Mouse (Mus musculus) gonadal fat pad, adult 2 months (tissue): Measurements from ENCODE around the gene Gtf2ird2. TPM values are rescaled to one million over a fixed set of nuclear protein-coding genes. Genes with fewer than 3 reads are reported as not detected.

Experiments used
- DNase-seq: peaks from one replicate; pipeline ENCODE4 v3.0.0-alpha.2; 2012; ENCODE audit warnings: low read depth
- polyA plus RNA-seq: library from polyadenylated mRNA; depleted of rRNA; stranded (reverse); fragments of >200 nt; gene quantifications from 2 replicates; pipeline ENCODE4 v1.2.3, GENCODE M21; 2012; rRNA removed

The Gtf2ird2 gene
- polyA plus RNA-seq: 7.8 and 8.6 TPM in 2 replicates

DNA sequence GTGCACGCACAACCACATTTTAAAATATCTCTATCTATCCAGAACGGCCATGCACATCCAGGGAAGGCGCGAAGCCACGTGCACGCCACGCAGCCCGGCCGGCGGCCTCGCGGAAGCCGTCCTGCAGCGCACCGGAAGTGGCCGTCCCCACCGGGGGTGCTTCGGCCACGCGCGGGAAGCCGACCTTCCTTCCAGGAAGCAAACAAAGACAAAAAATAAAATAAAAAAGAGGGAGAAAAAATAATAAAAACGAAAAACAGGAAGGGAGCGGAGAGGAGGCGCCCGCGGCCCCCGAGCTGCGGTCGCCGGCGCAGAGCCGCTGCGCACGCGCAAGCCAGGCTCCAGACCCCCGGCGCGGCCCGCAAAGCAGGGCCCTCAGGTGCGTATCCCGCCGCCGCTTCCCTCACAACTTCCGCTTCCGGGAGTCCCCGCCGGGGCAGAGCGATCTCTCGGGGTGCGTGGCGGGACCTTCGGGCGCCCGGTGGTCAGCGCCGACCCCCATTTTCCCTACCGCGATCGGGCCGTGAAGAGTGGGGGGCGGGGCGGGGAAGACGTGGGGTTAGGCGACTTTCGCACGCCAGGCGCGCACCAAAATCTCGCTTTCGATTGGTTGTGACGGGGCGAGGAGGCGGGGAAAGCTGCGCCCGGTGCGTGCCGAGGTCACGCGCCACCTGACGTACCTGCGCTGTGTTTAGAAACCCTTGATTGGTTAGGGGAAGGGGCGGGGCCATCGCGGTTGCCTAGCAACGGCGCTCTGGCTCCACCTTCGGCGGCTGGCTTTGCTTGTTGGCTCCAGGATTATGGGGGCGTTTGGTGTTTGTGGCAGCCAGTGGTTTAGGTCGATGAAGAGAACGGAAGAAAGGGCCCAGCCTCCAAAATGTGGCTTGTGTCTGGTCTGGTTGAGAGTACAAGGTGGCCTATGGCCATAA is at the start of gene Gtf2ird2:
TSS of gene Gtf2ird2 (plus strand) at position 140 of the 929 bp plus-strand sequence.
- DNase-seq: no peak

DNA sequence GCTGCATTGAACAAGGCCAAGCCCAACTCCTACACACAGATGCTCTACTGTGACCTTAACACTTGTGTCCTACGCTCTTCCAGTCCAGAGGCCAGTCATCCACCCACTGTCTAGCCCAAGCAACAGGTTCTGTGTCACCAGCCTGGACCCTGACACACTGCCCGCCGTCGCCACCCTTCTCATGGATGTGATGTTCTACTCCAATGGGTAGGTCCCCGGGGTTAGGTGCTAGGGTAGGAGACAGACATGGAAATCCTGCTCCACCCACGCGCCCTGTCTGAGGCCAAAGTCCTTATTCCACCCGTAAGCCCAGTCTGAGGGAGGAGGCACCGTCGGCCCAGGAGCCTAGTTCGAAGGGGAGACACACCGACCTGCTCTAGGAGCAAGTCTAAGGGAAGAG is 47.8 kb upstream of the Gtf2ird2 start:
- DNase-seq: no peak

DNA sequence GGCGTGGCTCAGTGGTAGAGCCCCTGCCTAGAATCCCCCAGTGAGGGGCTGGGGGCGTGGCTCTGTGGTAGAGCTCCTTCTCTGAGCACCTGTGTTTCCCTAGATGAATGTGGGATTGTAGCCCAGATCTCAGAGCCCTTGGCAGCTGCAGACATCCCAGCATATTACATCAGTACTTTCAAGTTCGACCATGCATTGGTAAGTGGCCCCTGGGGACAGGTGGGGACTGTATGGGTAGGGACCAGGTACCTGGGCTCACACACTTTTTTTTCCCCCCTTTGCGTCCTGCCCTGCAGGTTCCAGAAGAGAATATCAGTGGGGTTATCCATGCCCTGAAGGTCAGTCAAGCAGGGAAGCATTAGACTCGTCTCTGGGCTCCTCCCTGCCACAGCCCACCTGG is 45.9 kb upstream of the Gtf2ird2 start:
- DNase-seq: no peak

- no peak for DNase-seq
These were observed 44.4 kb upstream of the Gtf2ird2 start for GRCm38 (mm10) chr5:134139429-134139828.

- no peak for DNase-seq
These were observed 42.6 kb upstream of the Gtf2ird2 start for GRCm38 (mm10) chr5:134141236-134141635.

DNA sequence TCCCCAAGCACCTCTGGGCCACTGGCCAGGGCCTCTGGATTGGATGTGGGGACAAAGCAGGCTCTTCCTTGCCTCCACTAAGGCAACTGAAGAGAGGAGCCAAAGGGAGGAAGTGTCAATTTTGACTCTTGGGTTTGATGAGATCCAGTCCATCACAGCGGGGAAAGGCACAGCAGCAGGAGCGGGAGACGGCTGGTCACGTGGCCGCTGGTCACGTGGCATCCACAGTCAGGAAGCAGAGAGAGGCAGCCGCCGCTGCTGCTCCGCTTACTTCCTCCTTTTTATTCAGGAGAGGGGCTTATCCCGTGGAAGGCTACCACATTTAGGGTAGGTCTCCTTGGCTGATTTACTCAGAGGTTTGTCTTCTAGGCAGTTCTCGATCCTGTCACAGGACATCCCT is 41.4 kb upstream of the Gtf2ird2 start:
- DNase-seq: no peak

DNA sequence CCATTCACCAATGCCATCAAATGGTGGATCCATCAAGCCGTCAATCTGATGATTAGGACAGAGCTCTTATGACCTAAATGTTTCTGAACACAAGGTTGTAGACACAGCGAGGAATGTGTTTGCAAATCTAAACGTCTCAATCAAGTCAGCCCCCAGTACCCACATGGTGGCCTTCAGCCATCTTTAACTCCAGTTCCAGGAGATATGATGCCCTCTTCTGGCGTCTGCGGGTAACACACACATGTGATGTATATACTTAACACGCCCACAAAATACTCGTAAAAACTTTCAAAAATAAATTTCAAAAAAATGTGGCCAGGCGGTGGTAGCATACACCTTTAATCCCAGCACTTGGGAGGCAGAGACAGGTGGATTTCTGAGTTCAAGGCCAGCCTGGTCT is 38.8 kb upstream of the Gtf2ird2 start:
- no peak for DNase-seq

DNA sequence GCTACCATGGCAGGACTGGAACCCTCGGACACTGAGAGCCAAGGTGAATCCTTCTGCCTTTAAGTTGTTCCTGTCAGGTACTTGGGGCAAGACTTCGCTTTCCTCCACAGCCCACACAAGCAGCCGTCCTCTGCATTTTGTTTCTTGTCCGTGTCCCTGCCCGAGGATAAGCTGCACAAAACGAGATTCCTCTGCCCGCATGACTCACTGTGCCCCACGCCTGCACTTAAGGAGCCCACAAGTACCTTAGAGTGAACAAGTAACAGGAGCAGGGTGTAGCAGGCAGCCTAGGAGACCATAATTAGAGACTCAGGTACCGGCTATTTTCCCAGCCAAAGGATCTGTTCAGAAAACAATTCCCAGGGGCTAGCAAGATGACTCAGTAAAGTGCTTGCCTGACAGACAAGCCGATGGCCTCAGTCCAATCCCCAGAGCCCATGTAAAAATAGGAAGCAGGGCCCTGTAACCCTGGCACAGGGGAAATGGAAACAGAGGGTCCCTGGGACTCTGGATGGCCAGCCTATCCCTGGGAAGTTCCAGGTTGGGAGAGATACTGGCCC is 36.5 kb upstream of the Gtf2ird2 start:
- no peak for DNase-seq

- no peak for DNase-seq
These were observed 35.7 kb upstream of the Gtf2ird2 start for GRCm38 (mm10) chr5:134148153-134148552.

DNA sequence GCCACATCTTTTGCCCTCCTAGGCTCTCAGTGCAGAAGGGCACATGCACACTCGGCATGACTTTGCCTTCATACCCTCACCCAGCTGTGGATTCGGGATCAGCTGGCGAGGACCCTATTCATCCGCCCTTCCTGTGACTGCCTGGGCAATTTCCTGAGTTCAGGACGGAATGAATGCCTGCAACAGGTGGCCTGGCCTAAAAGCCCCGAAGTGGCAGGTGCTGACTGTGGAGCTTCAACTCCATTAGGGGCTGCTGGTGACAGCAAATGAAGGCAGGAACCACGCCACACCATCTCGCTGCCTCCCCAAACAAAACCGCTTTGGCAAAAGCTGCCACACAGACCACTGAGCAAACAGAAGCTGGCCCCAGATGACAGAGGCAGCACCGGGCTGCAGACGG is 31.9 kb upstream of the Gtf2ird2 start:
- no peak for DNase-seq

GRCm38 (mm10) chr5:134155916-134156466 is 27.8 kb upstream of the Gtf2ird2 start:
- no peak for DNase-seq

- no peak for DNase-seq
These were observed 19.1 kb upstream of the Gtf2ird2 start for GRCm38 (mm10) chr5:134164688-134165087.

GRCm38 (mm10) chr5:134166642-134167041 is 17.2 kb upstream of the Gtf2ird2 start:
- DNase-seq: no peak

DNA sequence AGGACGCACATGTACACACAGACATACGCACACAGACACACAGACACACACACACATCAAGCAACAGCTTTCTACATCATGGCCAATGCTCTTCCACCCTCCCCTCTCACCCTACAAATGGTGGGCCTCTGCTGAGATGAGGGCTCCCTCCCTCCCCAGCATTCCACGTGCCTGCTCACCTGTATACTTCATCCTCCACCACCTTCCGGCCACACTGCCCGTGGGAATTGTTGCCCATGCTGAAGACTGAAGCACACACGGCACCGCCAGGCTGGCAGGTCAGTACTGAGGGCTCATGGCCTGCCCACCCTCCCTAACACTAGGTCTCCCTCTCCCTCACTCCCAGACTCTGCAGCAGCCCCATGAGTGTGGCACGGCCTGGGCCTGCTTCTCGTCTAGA is 15.8 kb upstream of the Gtf2ird2 start:
- DNase-seq: no peak

- no peak for DNase-seq
These were observed 14.6 kb upstream of the Gtf2ird2 start for GRCm38 (mm10) chr5:134169231-134169630.

- no peak for DNase-seq
These were observed 13.7 kb upstream of the Gtf2ird2 start for GRCm38 (mm10) chr5:134170167-134170566.

GRCm38 (mm10) chr5:134173206-134173605 is 10.6 kb upstream of the Gtf2ird2 start:
- DNase-seq: no peak

GRCm38 (mm10) chr5:134175696-134176095 is 8.1 kb upstream of the Gtf2ird2 start:
- no peak for DNase-seq

GRCm38 (mm10) chr5:134176169-134176881 is 7.5 kb upstream of the Gtf2ird2 start, which contains the start of gene Rcc1l:
Gene Rcc1l, minus strand, starts transcription at chr5:134176774.
- DNase-seq: no peak

- no peak for DNase-seq
These were observed 5.3 kb upstream of the Gtf2ird2 start for GRCm38 (mm10) chr5:134178536-134178935.

DNA sequence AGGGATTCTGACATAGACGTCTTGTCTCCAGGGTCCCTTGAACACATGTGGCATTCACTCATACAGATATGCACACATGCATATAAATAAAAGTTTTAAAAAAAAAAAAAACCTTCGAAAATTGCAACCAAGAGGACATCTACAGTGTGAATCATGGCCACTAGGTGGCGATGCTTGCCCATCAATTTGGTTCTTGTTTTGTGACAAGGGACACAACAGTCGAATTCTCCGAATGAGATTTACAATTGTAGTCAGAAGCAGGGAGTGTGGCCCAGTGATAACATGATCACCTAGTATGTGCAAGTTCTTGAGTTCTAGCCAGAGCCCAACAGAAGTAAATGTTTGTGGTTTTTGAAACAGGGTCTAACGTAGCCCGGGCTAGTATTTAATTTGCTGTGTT is 3.9 kb upstream of the Gtf2ird2 start:
- no peak for DNase-seq

DNA sequence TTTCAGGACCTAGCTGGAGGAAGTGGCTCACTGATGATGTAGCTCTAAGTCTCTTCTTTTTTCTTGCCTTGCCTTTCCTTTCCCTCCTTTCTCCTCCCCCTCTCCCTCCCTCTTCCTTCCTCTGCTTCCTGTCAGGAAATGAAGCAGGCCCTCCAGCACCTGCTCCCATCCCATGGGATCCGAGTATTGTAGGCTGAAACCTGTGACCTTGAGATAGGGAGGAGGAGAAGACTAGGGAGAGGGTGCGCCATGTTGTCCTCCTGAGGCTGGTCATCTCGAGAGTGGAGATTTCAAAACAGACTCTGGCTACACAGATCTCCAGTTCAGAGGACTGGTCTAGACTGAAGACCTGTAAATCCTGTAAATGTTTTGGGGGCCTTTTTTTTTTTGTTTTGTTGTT is 1.6 kb upstream of the Gtf2ird2 start:
- DNase-seq: no peak
